Mouse (Mus musculus) right cerebral cortex, postnatal 4 days (tissue): ENCODE measurements around the gene Repin1.

Experiments
- DNase-seq: peaks from one replicate; pipeline ENCODE4 v3.0.0-alpha.2; 2022

The Repin1 gene

GRCm38 (mm10) chr6:48593158-48594042, at the start of gene Repin1, which contains the start of gene Gm44965:
Gene Repin1 (plus strand): TSS chr6:48593883.
Gene Gm44965 (plus strand): TSS chr6:48593941.
- DNase-seq, result peak; percentile 89

- no peak for DNase-seq
Observed at GRCm38 (mm10) chr6:48545251-48545650, 48.4 kb upstream of the Repin1 start.

- peak; percentile 34 for DNase-seq
Observed at GRCm38 (mm10) chr6:48546271-48546670, 47.4 kb upstream of the Repin1 start.

- no peak for DNase-seq
Observed at GRCm38 (mm10) chr6:48546858-48547257, 46.8 kb upstream of the Repin1 start.

- no peak for DNase-seq
Observed at GRCm38 (mm10) chr6:48548314-48548713, 45.4 kb upstream of the Repin1 start.

GRCm38 (mm10) chr6:48552918-48553317, 40.8 kb upstream of the Repin1 start:
- no peak for DNase-seq

- DNase-seq, result no peak
Observed at GRCm38 (mm10) chr6:48553819-48554218, 39.9 kb upstream of the Repin1 start.

GRCm38 (mm10) chr6:48554280-48555103, 39.2 kb upstream of the Repin1 start, which contains the start of gene Lrrc61:
Gene Lrrc61 (plus strand): TSS chr6:48554796.
- peak; percentile 100 for DNase-seq

- no peak for DNase-seq
Observed at GRCm38 (mm10) chr6:48555104-48555890, 38.4 kb upstream of the Repin1 start.

- DNase-seq, result no peak
Observed at GRCm38 (mm10) chr6:48555956-48556355, 37.7 kb upstream of the Repin1 start.

GRCm38 (mm10) chr6:48565693-48566310, 27.9 kb upstream of the Repin1 start:
- DNase-seq, result no peak

GRCm38 (mm10) chr6:48566312-48566711, 27.4 kb upstream of the Repin1 start:
- no peak for DNase-seq

GRCm38 (mm10) chr6:48568036-48568984, 25.4 kb upstream of the Repin1 start:
- DNase-seq, result no peak

GRCm38 (mm10) chr6:48569065-48569807, 24.4 kb upstream of the Repin1 start:
- DNase-seq, result no peak

- no peak for DNase-seq
Observed at GRCm38 (mm10) chr6:48572014-48572413, 21.7 kb upstream of the Repin1 start.

- no peak for DNase-seq
Observed at GRCm38 (mm10) chr6:48572572-48573061, 21.1 kb upstream of the Repin1 start, which contains the start of gene Rarres2. Gene Rarres2 (minus strand): TSS chr6:48572789.

- no peak for DNase-seq
Observed at GRCm38 (mm10) chr6:48573280-48573679, 20.4 kb upstream of the Repin1 start.

GRCm38 (mm10) chr6:48573981-48574380, 19.7 kb upstream of the Repin1 start:
- no peak for DNase-seq

- no peak for DNase-seq
Observed at GRCm38 (mm10) chr6:48578736-48579135, 14.9 kb upstream of the Repin1 start.

GRCm38 (mm10) chr6:48579215-48579648, 14.5 kb upstream of the Repin1 start:
- DNase-seq, result no peak
